Mouse (Mus musculus) erythroblast, embryonic 14.5 days (primary cell): ENCODE results near the gene Ctsw.

ENCODE experiments used
- GATA1 ChIP-seq: IDR thresholded peaks from 2 replicates; pipeline ENCODE4 v1.6.1; 2012; ENCODE audit warnings: low read length, inconsistent platforms, mixed read lengths
- TAL1 ChIP-seq: IDR thresholded peaks from 3 replicates; pipeline ENCODE4 v1.6.1; 2012; ENCODE audit warnings: low read length, inconsistent platforms, mixed read lengths

- no peak for TF ChIP-seq TAL1
- no peak for TF ChIP-seq GATA1
Observed at GRCm38 (mm10) chr19:5490313-5490897, 22.1 kb upstream of the Ctsw start, which contains the start of gene Cfl1.
